Mouse (Mus musculus): ENCODE data around the gene Nr1d1.

The Nr1d1 gene

DNA sequence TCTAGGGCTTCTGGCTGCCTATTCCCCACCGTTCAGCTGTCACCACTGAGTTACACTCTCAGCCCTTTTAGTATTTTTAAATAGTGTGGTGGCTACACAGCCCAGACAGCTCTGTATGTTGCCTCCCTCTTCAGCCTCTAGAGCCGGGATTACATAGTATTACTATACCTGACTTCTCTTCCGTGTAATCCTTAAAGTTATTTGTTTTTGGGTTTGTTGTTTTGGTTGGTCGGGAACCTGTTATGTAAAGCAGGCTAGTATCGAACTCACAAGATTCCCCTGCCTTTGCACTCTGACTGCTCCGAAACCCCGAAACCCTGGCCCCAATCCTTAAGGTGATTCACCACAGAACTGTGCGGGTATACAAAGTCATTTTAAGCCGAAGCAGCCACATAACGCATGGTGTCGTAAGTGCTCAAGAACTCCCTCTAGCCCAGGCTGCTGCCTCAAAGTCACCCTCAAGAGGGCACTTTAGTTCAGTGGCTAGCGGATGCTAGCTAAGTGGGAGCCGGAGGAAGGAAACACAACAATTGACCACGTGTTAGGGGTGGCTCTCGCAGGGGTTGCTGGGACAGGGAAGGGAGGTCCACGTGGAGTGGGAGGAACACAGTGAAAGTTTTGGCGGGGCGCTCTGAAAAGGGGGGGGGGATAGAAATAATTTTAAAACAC is 13.6 kb upstream of the Nr1d1 start:
- DNase-seq (ENCODE audit: extremely low spot score, low read depth, low spot score), result no peak

DNA sequence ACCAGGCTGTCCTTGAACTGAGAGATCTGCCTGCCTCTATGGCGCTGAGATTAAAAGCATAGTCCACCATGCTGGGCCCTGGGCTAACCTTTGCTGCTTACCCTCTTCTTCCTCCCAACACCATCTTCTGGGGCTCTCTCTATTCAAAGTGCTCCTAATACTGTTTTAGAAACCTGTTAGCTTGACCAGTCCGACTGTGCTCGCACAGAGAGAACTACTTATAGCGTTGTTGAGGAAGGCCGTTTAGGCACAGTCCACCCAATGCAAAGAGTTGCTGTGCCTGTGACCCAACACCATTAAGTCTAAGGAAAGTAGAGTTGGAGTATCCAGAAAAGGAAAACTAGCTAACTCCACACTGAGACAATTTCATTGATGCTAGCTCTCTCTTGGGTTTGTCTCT is 13.0 kb upstream of the Nr1d1 start:
- no peak for DNase-seq (ENCODE audit: extremely low spot score, low read depth, low spot score)

DNA sequence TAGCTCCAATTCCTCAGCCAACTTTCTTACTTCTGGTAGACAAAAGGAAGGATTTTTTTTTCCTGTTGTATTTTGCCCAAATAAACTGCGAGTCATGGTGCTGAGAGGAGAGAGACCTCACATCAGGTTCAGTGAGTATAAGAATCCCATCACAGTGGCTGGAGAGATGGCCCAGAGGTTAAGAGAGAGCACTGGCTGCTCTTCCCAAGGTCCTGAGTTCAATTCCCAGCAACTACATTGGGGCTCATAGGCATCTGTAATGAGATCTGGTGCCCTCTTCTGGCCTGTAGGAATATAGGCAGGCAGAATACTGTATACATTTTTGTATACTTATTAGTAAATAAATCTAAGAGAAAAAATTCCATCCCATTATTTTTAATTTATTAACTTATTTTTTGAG is 12.6 kb upstream of the Nr1d1 start:
- no peak for DNase-seq (ENCODE audit: extremely low spot score, low read depth, low spot score)

DNA sequence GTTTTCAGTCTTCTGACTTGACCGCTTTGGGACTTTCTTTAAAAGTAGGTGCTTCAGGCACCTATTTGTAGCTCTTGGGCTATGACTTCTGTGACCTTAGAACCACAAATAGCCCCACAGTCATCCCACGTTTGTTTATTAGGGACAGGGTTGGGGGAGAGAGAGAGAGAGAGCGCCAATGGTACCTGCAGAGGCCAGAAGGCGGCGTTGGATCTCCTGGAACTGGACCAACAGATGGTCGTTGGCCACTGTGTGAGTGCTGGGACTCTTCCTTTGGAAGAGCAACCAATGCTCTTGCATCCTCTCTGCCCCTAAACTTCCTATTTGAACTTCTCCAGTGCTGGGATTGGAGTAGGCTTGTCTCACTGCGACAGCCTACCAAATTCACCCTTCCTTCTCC is 12.1 kb upstream of the Nr1d1 start:
- DNase-seq (ENCODE audit: extremely low spot score, low read depth, low spot score), result no peak

DNA sequence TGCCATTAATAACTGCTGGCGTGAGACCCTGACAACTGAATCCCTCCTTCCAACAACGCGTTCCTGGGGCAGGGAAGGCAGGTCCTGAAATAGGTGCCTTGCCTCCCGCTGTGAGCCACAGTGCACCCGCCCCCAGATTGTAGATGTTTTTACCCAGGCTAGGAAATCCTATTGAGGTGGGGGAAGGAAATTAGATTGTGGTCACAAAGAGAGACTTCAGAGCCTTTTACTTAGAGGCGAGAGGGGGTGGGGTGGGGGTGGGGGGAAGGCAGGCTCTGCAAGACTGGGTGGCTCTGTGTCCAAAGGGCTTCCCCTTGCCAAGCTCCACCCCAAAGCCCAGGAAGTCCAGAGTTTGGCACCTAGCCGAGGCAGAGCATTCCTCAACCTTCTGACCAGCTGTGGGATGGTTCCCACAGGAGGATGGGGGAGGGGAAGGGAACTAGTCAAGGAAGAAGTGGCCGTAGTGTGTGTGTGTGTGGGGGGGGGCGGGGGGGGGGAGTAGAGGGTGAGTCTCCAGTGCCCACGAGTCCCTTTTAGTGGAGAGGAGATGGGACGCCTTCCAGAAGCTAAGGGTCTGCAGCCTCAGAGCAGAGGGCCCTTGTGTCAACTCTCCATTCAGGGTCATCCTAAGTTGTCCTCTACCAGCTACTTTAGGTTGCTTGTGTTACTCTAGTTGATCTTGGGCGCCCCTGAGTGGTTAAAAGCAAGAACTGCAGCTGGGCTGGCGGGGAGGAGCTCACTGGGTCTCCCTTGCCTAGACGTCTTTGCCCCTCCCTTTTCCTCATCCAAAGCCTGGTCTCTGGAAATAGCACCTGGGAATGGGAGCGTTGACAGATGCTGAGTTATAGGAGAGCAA is 11.5 kb upstream of the Nr1d1 start:
- no peak for DNase-seq (ENCODE audit: extremely low spot score, low read depth, low spot score)

DNA sequence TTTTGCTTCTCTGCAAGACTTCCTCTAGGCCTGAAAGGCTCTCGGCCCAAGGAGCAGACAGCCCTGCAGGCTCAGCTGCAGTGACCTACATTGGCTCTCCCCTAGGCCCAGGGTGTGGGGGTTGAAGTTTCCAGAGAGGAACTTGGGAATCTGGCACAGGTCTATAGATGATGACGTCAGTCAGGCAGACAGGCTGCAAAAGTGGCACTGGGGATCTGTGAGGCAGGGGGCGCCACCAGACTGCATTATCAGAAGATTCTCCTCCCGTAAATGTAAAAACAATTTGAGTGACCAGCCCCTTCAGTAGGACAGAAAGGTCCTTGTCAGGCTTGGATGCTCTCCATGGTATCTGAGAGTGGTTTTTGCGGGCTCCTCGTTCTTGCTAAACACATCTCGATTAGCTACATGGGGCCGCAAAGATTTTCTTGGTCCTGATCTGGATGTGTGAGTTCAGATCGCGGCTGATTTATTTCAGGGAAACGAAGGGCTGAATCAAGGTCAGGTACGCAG is 10.7 kb upstream of the Nr1d1 start:
- no peak for DNase-seq (ENCODE audit: extremely low spot score, low read depth, low spot score)

DNA sequence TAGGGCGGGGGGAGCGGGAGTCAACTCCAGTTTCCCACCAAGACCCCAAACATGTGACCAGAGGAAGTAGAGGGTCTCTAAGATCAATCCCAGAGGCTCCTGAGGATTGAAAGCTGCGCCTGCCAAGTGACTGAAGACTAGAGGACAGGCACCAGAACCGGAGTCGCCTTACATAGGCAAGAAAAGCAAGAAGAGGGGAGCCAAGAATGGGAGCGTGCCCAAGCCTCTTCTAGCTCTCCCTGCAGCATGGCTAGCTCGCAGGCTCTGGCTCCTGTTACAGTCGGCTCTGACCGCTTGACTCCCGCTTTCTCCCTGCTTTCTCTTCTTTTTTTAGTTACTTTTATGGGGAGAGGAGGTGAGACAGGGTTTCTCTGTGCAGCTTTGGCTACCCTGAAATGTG is 10.1 kb upstream of the Nr1d1 start:
- no peak for DNase-seq (ENCODE audit: extremely low spot score, low read depth, low spot score)

DNA sequence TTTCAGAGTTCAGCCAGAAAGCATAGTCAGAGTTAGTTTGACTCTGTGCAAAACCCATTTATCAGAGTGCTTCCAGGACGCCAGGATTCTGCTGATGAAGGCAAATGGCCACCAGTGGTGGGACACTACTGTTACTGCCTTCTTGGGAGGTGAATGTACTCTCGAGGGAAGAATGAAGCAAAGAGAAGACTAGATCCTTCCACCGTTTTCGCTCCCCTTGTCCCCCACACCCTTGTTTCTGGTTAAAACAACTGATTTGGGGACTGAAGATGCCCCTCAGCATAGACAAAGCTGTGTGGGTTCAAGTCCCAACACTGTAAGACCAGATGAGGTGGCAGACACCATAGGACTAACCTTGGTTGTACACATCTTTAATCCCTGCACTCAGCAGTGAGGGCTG is 9.0 kb upstream of the Nr1d1 start:
- DNase-seq (ENCODE audit: extremely low spot score, low read depth, low spot score), result no peak

DNA sequence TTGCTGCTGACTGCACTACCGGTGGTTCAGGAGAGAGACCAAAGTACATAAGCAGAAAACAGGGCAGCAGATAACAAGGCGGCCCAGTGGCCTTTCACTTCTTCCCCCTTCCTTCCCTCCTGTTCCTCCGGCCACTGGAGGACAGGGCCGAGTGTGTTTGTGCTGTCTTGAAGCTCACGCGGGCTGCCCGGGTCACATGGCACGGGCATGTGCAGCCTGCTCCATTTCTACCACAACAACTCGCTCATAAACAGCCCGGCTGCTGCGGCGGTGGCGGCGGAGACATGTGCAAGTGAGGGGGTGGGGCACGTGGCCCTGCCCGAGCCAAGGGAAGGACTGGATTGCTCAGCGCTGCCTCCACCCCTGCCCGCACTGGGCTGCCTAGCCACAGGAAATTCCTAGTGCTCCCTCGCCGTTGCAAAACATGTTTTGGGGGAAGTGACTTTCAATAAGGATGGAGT is 8.1 kb upstream of the Nr1d1 start:
- DNase-seq (ENCODE audit: extremely low spot score, low read depth, low spot score), result no peak

DNA sequence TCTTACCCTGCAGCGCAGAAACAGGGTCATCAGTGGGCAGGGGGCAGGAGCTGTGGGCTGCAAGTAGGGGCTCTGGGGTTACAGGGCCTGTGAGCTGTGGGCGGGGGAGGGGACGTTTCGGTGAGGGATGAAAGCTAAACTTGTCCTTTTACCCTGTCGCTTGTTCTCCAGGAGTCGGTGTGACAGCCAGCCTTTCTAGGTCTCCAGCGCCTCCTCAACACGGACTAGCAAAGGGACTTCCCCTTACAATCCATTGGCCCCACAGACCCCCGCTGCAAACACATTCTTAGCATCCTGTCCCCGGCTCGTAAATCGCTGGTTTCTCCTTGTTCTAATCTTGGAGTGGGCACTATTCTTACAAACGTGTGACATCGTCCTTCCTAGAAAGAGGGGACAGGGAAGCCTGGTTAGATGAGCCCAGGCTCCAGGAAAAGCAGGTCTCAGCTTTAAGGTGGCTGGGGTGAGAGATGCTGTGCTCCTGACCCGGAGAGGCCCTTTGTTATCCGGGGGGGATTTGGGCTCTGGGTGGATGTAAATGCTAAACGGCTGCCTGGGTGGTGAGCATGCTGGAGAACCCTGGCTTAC is 7.6 kb upstream of the Nr1d1 start:
- DNase-seq (ENCODE audit: extremely low spot score, low read depth, low spot score), result no peak

DNA sequence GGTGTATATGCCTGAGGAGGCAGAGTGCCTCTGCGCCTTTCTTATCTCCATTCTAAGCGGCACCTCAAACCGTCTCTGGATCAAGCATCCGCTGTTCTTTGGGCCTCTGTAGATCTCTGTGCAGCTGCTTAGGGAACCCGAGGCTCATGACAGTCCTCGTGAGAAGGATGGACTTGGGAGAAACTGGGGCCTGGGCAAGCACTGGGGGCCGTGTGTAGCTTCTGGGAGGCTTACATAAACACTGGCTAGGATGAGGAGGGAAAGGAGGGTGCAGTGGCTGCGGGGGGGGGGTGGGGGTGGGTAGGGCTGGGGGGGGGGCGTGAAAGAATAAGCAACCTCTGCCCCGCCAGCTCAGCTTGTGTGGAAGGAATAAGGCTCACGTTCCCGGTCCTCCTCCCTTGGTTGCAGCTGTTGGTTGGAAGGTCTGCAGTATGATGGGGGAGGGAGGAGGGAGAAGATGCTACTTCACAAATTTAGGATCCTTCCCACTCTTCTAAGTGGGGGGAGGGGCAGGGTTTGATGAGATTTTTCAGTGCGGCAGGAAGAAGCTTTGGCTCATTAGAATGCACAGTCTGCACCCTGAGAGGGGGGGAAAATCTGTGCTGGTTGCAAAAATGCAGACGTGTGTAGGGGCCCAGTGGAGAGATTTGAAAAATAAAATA is 6.8 kb upstream of the Nr1d1 start:
- DNase-seq (ENCODE audit: extremely low spot score, low read depth, low spot score), result no peak

DNA sequence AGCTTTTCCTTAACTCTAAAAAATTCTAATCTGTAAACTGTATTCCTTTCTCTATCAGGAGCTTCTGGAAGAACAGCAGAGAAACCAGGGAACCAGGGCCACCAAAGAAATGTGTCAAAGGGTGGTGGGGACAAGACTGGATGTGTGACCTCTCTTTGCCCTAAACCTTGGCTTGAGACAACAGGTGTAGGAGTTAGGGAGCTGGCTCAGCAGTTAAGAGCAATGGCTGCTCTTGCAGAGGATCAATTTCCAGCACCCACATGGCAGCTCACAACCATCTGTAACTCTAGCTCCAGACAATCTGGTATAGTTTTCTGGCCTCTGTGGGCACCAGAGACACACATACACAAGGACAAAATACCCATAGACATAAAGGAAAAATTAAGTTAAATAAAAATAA is 2.8 kb upstream of the Nr1d1 start:
- DNase-seq (ENCODE audit: extremely low spot score, low read depth, low spot score), result no peak

DNA sequence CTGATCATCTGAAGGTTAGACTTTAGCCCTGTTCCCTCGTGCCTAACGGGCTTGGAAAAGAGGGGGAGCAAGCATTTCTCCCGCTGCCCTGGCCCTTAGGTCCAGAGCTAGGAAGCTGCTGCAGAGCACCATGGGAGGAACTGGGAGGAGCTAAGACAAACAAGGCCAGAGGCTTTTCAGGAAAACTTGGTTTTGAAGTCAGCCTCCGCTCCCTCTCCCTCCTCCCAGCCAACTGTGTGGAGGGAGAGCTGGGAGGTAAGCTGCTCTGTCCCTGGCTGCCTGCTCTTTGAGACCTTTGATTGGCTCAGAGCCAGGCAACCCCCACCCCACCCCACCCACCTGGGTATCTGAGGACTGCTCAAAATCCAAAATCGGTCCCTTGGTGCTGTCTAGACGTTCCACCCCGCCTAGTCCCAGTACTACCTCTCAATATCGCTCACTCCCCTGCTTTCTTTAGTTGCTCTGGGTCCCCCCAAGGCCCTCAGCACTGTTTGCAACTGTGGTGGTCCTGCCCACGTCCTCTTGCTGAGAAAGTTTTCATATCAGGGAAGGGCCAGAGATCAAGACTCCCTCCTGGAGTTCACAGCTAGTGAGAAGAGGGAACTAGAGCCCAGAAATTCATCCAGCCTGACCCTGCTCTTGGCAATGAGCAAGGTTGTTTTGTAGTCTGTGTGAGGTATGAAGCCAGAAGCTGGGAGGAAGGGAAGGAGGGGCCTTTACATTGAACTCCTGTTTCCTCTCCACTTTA is 1.9 kb upstream of the Nr1d1 start:
- DNase-seq (ENCODE audit: extremely low spot score, low read depth, low spot score), result no peak

DNA sequence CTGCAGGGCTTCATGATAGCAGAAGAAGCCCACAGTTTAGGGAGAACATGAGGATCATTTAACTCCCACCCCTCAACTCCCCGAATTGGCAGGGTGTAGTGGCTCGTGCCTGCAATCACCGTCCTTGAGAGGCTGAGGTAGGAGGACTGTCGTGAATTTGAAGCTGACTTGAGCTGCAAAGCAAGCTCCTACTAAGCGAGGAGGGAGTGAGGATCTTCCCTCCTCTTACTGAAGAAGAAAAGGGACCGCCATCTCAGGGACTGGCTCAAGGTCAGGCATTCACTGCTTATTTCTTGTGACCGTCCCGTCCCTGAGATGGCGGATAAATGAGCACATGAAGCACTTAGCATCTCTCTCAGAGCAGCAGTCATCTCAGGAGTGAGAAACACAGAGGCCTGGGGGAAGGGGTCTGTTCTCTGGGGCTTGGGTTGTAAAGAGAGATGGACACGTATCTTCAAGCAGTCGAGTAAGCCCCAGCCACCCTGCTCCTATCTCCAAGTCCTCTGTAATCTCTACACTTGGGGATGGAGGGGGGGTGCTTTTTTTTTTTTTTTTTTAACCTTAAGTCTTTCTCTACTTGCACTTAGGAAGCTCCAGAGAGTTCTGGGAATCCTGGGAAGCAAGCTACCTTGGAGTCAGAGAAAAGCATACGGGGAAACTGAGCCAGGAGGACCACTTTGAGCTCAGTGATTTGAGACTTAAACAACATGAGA is 1.1 kb upstream of the Nr1d1 start:
- DNase-seq (ENCODE audit: extremely low spot score, low read depth, low spot score), result no peak

DNA sequence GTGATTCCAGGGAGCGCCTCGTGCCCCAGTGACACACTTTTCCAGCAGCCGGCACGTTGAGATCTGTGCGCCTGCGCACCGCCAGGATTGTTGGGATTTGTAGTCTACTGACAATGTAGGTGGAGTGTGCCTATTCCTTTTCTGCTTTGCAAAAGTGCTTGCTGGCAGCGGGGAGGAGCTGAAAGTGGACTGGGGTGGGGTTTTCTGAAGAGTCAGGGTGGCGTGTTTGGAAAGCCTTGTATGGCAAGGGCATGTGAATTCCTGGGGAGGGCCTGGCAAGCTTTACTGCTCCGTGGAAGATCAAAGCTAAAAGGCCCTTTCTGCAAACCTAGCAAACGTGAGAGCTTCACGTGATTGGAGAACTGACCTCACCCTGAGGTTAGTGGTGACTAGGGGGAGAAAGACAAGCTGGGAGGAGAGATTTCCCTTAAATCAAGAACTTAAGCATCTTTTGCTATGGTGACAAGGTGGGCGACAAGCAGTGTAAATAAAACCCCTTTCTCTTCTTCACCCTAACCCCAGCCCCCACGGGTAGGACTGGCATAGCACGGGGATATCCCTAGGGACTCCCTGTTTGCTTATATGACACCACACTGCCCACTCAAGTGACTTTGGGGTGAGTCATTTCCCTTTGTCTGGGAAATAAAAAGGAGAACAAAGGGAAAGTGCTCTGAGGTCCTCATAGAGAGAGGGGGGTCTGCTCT is 367 bp upstream of the Nr1d1 start:
- DNase-seq (ENCODE audit: extremely low spot score, low read depth, low spot score), result no peak

DNA sequence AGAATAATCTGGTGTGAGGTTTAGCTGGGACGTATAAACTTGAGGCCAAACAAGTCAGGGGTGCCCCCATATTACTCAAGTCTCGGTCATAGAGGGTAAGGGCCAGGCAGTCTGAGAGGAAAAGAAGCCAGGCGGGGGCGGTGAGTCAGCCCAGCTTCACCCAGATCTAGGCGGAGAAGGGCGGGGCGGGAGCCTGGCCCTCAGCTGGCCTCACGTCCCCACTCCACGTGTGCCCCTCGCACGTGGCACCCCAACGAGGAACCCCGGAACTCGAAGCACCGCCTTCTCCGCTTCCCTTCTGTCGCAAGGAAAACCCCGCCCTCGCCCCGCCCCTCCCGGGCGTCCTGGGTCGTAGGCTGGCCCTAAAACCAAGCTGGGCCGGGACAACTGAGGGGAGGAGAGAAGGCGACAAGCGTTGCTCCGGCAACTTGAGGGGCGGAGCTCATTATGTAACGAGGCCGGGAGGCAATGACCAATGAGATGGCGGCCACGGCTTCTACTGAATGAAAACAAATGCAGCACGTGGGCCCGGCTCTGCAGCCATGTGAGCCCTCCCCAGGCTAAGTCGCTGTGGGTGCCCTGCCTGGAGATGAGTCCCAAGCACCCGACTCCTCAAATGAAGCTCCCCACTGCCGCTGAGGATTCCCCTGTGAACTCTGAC is 1.4 kb downstream of the Nr1d1 start:
- no peak for DNase-seq (ENCODE audit: extremely low spot score, low read depth, low spot score)

DNA sequence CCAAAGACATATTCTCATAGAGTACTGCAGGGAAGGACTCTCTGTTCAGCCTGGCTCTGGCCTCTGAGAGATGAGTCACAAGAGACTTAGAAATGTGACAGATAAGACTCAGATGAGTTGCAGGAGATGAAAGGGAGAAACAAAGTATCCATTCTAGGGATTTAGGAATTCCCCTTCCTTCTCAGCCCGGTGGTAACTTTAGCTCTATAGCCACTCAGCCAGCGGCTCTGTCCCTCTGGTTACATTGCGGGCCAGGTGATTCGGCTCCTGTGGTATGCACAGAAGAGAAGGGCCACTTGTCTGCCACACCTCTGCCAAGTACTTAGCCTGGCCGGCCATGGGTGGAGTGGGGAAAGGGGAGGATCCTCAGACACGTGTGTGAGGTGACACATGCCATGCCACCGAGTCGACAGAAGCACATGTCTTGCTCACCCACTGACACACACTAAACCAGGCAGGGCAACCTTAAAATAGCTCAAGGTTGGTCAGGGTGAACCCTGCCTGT is 2.4 kb downstream of the Nr1d1 start:
- DNase-seq (ENCODE audit: extremely low spot score, low read depth, low spot score), result no peak

DNA sequence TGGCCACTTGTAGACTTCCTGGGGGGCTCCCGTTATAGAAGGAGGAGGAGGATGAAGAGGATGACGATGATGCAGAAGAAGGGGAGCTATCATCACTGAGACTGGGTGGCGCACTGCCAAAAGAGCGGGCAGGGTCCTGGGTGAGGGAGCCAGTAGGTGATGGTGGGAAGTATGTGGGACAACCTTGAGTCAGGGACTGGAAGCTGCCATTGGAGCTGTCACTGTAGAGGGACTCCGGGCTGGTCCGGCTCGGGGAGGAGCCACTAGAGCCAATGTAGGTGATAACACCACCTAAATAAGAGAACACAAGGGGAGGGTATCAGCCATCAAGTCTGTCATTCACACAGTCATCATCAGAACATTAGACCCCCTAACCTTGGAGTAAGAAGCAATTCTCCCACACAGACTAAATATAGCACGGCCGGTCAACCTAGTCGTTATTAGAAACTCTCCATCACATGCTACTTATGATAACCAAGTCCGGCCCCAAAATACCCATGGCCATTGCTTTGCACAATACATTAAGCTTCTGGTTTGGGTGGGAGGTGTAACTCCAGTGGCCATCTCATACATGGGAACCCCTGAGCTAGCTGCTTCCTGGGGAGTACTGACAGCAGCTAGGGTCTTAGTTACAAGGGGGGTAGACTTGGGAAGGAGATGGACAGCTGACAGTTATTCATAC is 3.1 kb downstream of the Nr1d1 start:
- no peak for DNase-seq (ENCODE audit: extremely low spot score, low read depth, low spot score)

Data from hindlimb bud, embryonic 11.5 days (tissue).